Comparison of ENCODE assay signal across 23 mouse cellular contexts in genomic region chr14:32323221-32323620, GRCm38 (mm10). TPM values are rescaled to one million over a fixed set of nuclear protein-coding genes. Genes with fewer than 3 reads are reported as not detected.
A peak's percentile ranks its signal among the peaks of the same experiment; 100 is the strongest.
DNase-seq lines count a peak whose midpoint lies in the region; ATAC-seq and TF ChIP-seq lines count a peak whose summit lies in the region.
"Had no signal": no experiment of that assay in that cellular context is flagged by ENCODE, and none has a peak within 500 bp of the region (broad histone marks: within the 10 kb centered on the region; RNA-seq: fewer than 3 reads in every experiment).

No protein-coding gene starts in this region.

- H3K4me3 ChIP-seq in heart, embryonic 12.5 days, result no peak overlapping the region
- no peak overlapping the region for H3K4me3 ChIP-seq in left cerebral cortex, adult 2 months
- peak overlapping the region; percentile 88 for H3K4me3 ChIP-seq in E14TG2a.4 (replicated peaks; ENCODE audit: low read length)
- H3K4me3 ChIP-seq: liver, embryonic 13.5 days had no signal

- 88% methylated on average over 5 of the region's 5 CpGs for WGBS in heart, embryonic 12.5 days

- TF ChIP-seq CTCF in left cerebral cortex, adult 2 months (IDR thresholded peaks at IDR 0.05), result no peak
- no peak for TF ChIP-seq CTCF in E14TG2a.4 (conservative IDR thresholded peaks at IDR 0.05; ENCODE audit: low read length)

- no peak overlapping the region for H3K27ac ChIP-seq in heart, embryonic 12.5 days (ENCODE audit: poor library complexity, severe bottlenecking)
- H3K27ac ChIP-seq in left cerebral cortex, adult 2 months, result peak overlapping the region; percentile 89; the same call in 1 of the 2 replicates
- H3K27ac ChIP-seq: heart, embryonic 10.5 days; hindbrain, postnatal 0 days; liver, embryonic 13.5 days; midbrain, embryonic 12.5 days had no signal

- intact Hi-C loops in left cerebral cortex, adult 2 months (cut with DNase I), result loop anchor here (5.0 kb wide), 1 partner anchor 149 kb away; no protein-coding TSS in a partner anchor

- H3K4me2 ChIP-seq in heart, embryonic 12.5 days, result no peak overlapping the region

- H3K9me3 ChIP-seq in heart, embryonic 12.5 days (replicated peaks), result no peaks in the 10 kb centered on the region
- no peaks in the 10 kb centered on the region for H3K9me3 ChIP-seq in E14TG2a.4 (ENCODE audit: low read length)
- H3K9me3 ChIP-seq: embryonic facial prominence, embryonic 10.5 days; heart, embryonic 10.5 days; liver, embryonic 13.5 days; midbrain, embryonic 12.5 days had no signal

- DNase-seq in cerebellum, postnatal 10 days, result peak; percentile 66 to 82
- DNase-seq in cerebellum, adult 9-10 months, result no peak
- peak; percentile 24 for DNase-seq in heart, adult 8-10 months (ENCODE audit: low spot score)
- no peak for DNase-seq in left cerebral cortex, adult 2 months (ENCODE audit: extremely low spot score in 1 of 2, low spot score in 2 of 2)
- no peak for DNase-seq in left cerebral cortex, adult 11 months (ENCODE audit: low spot score)
- DNase-seq: adrenal gland, postnatal 14 days; forebrain, postnatal 0 days; gastrocnemius, postnatal 14 days; kidney, adult 9 months; kidney, postnatal 14 days; liver, embryonic 13.5 days; lung, adult 2 months; lung, postnatal 14 days; right cerebral cortex, postnatal 25 days; thymus, postnatal 36 days had no signal

- no peak overlapping the region for H3K9ac ChIP-seq in heart, embryonic 12.5 days
- H3K9ac ChIP-seq: liver, embryonic 13.5 days; midbrain, embryonic 12.5 days had no signal

- H3K36me3 ChIP-seq in heart, embryonic 12.5 days, result no peaks in the 10 kb centered on the region
- peaks cover 46% of the 10 kb centered on the region for H3K36me3 ChIP-seq in E14TG2a.4 (ENCODE audit: insufficient read depth, low read length)
- H3K36me3 ChIP-seq: heart, embryonic 10.5 days; liver, embryonic 13.5 days had no signal

- 0 out of 2 replicates have a peak, but pooled peaks cover 4% of the 10 kb centered on the region for H3K27me3 ChIP-seq in heart, embryonic 12.5 days (replicated peaks)
- H3K27me3 ChIP-seq in E14TG2a.4 (ENCODE audit: insufficient read depth, low read length), result no peaks in the 10 kb centered on the region

- ATAC-seq in heart, embryonic 12.5 days (ENCODE audit: insufficient number of reproducible peaks, low FRiP score), result no peak
- ATAC-seq: hindbrain, postnatal 0 days had no signal

- peaks cover 9% of the 10 kb centered on the region for H3K4me1 ChIP-seq in heart, embryonic 12.5 days (replicated peaks)
- H3K4me1 ChIP-seq in E14TG2a.4 (replicated peaks; ENCODE audit: low read depth, low read length), result peaks cover 53% of the 10 kb centered on the region

RNA-seq across cellular contexts. Expression of gene Ogdhl, which starts 1.4 kb away (rescaled TPM):
- 100 to 1,000 TPM in 1 of 4 experiments, 10 to 100 TPM in 3; 68.9 to 104 (median 88.7) TPM for total RNA-seq in heart, adult 8-10 months (2022)
- polyA plus RNA-seq in heart, embryonic 12.5 days (2016; fragmentation: Nextera tagmentation; extraction: Ambion mirVana), result 19.2 and 19.4 TPM in 2 replicates
- total RNA-seq in left cerebral cortex, adult 2 months (2021), result 100 to 1,000 TPM; 110 to 114 TPM
- total RNA-seq: megakaryocyte progenitor cell, adult 5-6 weeks; neutrophil, adult 5-6 weeks had no signal

Comparison
In these comparisons a context has a peak if more than half of its experiments do, and no peak if none do; other contexts are left out.
1. DNase-seq: peak in cerebellum, postnatal 10 days (2 of 2) and heart, adult 8-10 months (single experiment); none in cerebellum, adult 9-10 months (single experiment), left cerebral cortex, adult 2 months (0 of 2) and left cerebral cortex, adult 11 months (single experiment).